Comparison of ENCODE assay signal across 9 mouse cellular contexts in genomic region chr3:92153322-92153721, GRCm38 (mm10). TPM values are rescaled to one million over a fixed set of nuclear protein-coding genes. Genes with fewer than 3 reads are reported as not detected.
DNase-seq lines count a peak whose midpoint lies in the region; ATAC-seq lines count a peak whose summit lies in the region.
"Had no signal": no experiment of that assay in that cellular context is flagged by ENCODE, and none has a peak within 500 bp of the region (broad histone marks: within the 10 kb centered on the region; RNA-seq: fewer than 3 reads in every experiment).

No protein-coding gene starts in this region.

- H3K4me3 ChIP-seq in forebrain, embryonic 13.5 days: no peak overlapping the region

- DNase-seq in cerebellum, postnatal 14 days: peak; percentile 51 to 60
- DNase-seq in cerebellum, adult 9-11 months: no peak
- peak; percentile 35 for DNase-seq in urinary bladder, postnatal 25 days (ENCODE audit: low spot score)
- no peak for DNase-seq in urinary bladder, postnatal 10 days (ENCODE audit: low spot score)
- peak; percentile 59 for DNase-seq in kidney, postnatal 14 days
- peak; percentile 46 for DNase-seq in lung, postnatal 14 days

- 0 out of 2 replicates have a peak, but pooled peaks have one; percentile 22 for ATAC-seq in forebrain, embryonic 13.5 days
- no peak for ATAC-seq in monocyte, adult 5-6 weeks (replicated peaks; ENCODE audit: insufficient number of reproducible peaks, low FRiP score, low TSS enrichment, poor library complexity, severe bottlenecking)

- no peaks in the 10 kb centered on the region for H3K36me3 ChIP-seq in forebrain, embryonic 13.5 days (ENCODE audit: poor library complexity, severe bottlenecking)

- no peak overlapping the region for H3K27ac ChIP-seq in forebrain, embryonic 13.5 days

- H3K9ac ChIP-seq in forebrain, embryonic 13.5 days: no peak overlapping the region

- no peaks in the 10 kb centered on the region for H3K4me1 ChIP-seq in forebrain, embryonic 13.5 days

- no peaks in the 10 kb centered on the region for H3K27me3 ChIP-seq in forebrain, embryonic 13.5 days

- no peaks in the 10 kb centered on the region for H3K9me3 ChIP-seq in forebrain, embryonic 13.5 days (replicated peaks)

- no peak overlapping the region for H3K4me2 ChIP-seq in forebrain, embryonic 13.5 days

RNA-seq across cellular contexts. Expression of gene Lelp1, which starts 10.8 kb away (rescaled TPM):
- polyA plus RNA-seq in forebrain, embryonic 13.5 days (2015; fragmentation: Nextera tagmentation; extraction: Ambion mirVana): not detected in 2 replicates
- total RNA-seq in monocyte, adult 5-6 weeks (2017): not detected in 3 replicates
- total RNA-seq: neutrophil, adult 5-6 weeks had no signal

RNA-seq across cellular contexts. Expression of gene Prr9, which starts 29.6 kb away (rescaled TPM):
- not detected in 2 replicates for polyA plus RNA-seq in forebrain, embryonic 13.5 days (2015; fragmentation: Nextera tagmentation; extraction: Ambion mirVana)
- total RNA-seq in monocyte, adult 5-6 weeks (2017): not detected in 3 replicates
- total RNA-seq: neutrophil, adult 5-6 weeks had no signal

Comparison
In these comparisons a context has a peak if more than half of its experiments do, and no peak if none do; other contexts are left out.
1. DNase-seq: peak in cerebellum, postnatal 14 days (2 of 2), urinary bladder, postnatal 25 days (single experiment), kidney, postnatal 14 days (single experiment) and lung, postnatal 14 days (single experiment); none in cerebellum, adult 9-11 months (single experiment) and urinary bladder, postnatal 10 days (single experiment).